Mouse (Mus musculus) small intestine, adult 2 months (tissue): ENCODE data around the gene Morc3.

Source experiments
- CTCF ChIP-seq: fragments of 200-500 bp; IDR thresholded peaks from 2 replicates; pipeline ENCODE4 v1.5.1; 2012; ENCODE audit warnings: low read depth, mild to moderate bottlenecking, control low read depth, inconsistent platforms, low read length, moderate library complexity, mixed read lengths; ENCODE audit not compliant: insufficient replicate concordance, insufficient read length; ENCODE audit errors: extremely low read depth
- POLR2A ChIP-seq: fragments of 200-500 bp; IDR thresholded peaks from 2 replicates; pipeline ENCODE4 v1.6.1; 2012; ENCODE audit warnings: low read depth, mild to moderate bottlenecking, control low read depth, inconsistent platforms, low read length, moderate library complexity

DNA sequence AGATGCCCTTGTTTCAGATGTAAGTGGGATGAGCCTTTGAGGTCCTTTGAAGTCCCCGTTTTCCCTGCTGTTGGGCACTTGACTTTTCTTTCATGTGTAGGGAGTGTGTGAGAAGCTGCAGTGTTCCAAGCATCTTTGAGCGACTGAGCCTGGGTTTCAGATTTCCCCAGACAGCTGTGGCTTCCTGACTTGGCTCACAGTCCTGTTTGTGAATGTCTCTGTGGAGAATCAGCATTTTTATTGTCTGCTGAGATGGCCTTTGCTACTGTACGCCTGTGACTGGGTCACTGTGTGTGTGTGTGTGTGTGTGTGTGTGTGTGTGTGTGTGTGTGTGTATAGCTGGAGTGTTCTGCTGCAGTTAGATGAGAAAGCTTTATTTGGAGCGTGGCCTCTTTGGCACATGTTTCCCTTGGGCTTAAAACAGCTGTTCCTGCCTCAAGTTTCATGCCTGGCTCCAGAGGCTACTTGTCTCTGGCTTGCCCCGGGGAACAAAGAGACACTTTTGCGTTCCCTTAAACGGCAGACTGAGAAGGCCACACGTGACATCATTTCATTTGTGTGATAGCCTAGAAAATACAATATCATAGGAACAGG, 23.9 kb upstream of the Morc3 start:
- no peak for TF ChIP-seq POLR2A
- no peak for TF ChIP-seq CTCF
